Mouse (Mus musculus) heart, embryonic 15.5 days (tissue): ENCODE data around the gene Slc15a3. TPM values are rescaled to one million over a fixed set of nuclear protein-coding genes. Genes with fewer than 3 reads are reported as not detected.

ENCODE experiments used
- ATAC-seq: fragments of 200-750 bp; cut with Nextera tagmentation; replicated peaks from 2 replicates; pipeline ENCODE4 v1.8.0; 2017; ENCODE audit warnings: low read depth, moderate TSS enrichment; ENCODE audit not compliant: insufficient number of reproducible peaks, insufficient read depth, low FRiP score
- H3K27ac ChIP-seq: fragments of 300-500 bp; sonication (generic); 2 replicates; pipeline ENCODE4 v1.5.1; 2015; ENCODE audit warnings: mild to moderate bottlenecking, inconsistent platforms
- H3K27me3 ChIP-seq: fragments of 300-500 bp; sonication (generic); 2 replicates; pipeline ENCODE4 v1.6.1; 2015; ENCODE audit warnings: inconsistent platforms
- H3K36me3 ChIP-seq: fragments of 300-500 bp; sonication (generic); 2 replicates; pipeline ENCODE4 v1.6.1; 2015; ENCODE audit warnings: mild to moderate bottlenecking, inconsistent platforms
- H3K4me1 ChIP-seq: fragments of 300-500 bp; sonication (generic); replicated peaks from 2 replicates; pipeline ENCODE4 v1.6.1; 2015; ENCODE audit warnings: inconsistent platforms
- H3K4me2 ChIP-seq: fragments of 300-500 bp; sonication (generic); 2 replicates; pipeline ENCODE4 v1.6.1; 2015; ENCODE audit warnings: inconsistent platforms, mild to moderate bottlenecking, moderate library complexity
- H3K4me3 ChIP-seq: fragments of 300-500 bp; sonication (generic); 2 replicates; pipeline ENCODE4 v1.5.1; 2015; ENCODE audit warnings: mild to moderate bottlenecking, inconsistent platforms
- H3K9ac ChIP-seq: fragments of 300-500 bp; sonication (generic); 2 replicates; pipeline ENCODE4 v1.6.1; 2015; ENCODE audit warnings: mild to moderate bottlenecking, inconsistent platforms
- H3K9me3 ChIP-seq: fragments of 300-500 bp; sonication (generic); replicated peaks from 2 replicates; pipeline ENCODE4 v1.6.1; 2016; ENCODE audit warnings: inconsistent platforms
- WGBS: fragments of 180-500 bp; shearing (Covaris S2); methylation state at CpG from one replicate; pipeline ENCODE4 v1.1.7; 2015; ENCODE audit warnings: mixed read lengths; 5-methylcytosine and 5-hydroxymethylcytosine counted together
- polyA plus RNA-seq: library from polyadenylated mRNA; unstranded; fragments of >200 nt; fragmentation: Nextera tagmentation; extraction: Ambion mirVana; gene quantifications from 2 replicates; pipeline ENCODE4 v1.2.1, GENCODE M21; 2015

Slc15a3 gene
- polyA plus RNA-seq, 1 experiment from 2014 or later: 0.30 TPM

GRCm38 (mm10) chr19:10846150-10846549 is 6.6 kb downstream of the Slc15a3 start:
- Histone ChIP-seq H3K9me3 (no peaks in the 10 kb centered on the region), H3K4me3 (no peak overlapping the region), H3K4me1 (peaks cover 7% of the 10 kb centered on the region; the same call in 1 of the 2 replicates), H3K4me2 (no peak overlapping the region), H3K9ac (no peak overlapping the region), H3K27ac (no peak overlapping the region), H3K27me3 (no peaks in the 10 kb centered on the region), H3K36me3 (no peaks in the 10 kb centered on the region)
- no peak for ATAC-seq
- WGBS: 76% methylated on average over 7 of the region's 7 CpGs

DNA sequence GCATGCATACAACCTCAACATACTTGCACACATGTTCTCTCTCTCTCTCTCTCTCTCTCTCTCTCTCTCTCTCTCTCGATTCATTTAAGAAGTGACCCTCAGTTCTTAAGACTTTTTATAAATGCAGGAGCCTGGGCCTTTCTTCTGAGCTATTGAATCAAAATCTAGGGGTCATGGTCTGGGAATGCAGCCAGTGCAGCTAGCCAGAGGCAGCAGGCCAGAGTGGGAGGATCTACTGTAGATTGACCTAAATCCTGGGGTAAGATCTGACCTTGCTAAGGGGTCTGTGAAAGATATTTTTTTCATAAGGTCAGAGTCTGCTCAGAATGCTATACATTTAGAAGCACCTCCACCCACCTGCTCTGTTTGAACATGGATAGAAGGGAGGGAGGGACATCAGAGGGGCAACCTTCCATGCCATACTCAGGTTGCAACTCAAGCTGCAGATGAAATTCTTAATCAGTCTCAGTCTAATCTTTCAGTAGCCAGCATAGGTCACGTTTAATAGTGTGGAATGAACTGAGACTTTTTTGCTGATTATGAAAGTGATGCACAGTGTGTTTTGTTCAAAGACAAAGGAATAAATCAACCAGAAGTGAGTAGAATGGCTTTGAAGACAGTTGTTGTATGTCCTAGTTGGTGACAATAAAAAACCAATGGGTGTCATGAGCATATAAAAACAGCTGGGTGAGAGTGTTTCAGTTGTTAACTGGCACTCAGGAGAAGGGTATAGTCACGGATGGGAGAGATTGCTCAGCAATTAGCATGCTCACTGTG is 8.0 kb downstream of the Slc15a3 start:
- H3K9ac ChIP-seq: no peak overlapping the region
- H3K9me3 ChIP-seq: no peaks in the 10 kb centered on the region
- H3K4me3 ChIP-seq: no peak overlapping the region
- H3K4me2 ChIP-seq: no peak overlapping the region
- H3K36me3 ChIP-seq: no peaks in the 10 kb centered on the region
- WGBS: 26% methylated on average over 3 of the region's 3 CpGs
- ATAC-seq: no peak
- H3K27ac ChIP-seq: no peak overlapping the region
- peaks cover 5% of the 10 kb centered on the region; the same call in 1 of the 2 replicates for H3K4me1 ChIP-seq
- H3K27me3 ChIP-seq: no peaks in the 10 kb centered on the region

- H3K27me3 ChIP-seq: no peaks in the 10 kb centered on the region
- H3K9me3 ChIP-seq: no peaks in the 10 kb centered on the region
- ATAC-seq: no peak
- no peaks in the 10 kb centered on the region for H3K4me1 ChIP-seq
- H3K9ac ChIP-seq: no peak overlapping the region
- peaks cover 28% of the 10 kb centered on the region for H3K36me3 ChIP-seq
- no peak overlapping the region for H3K4me2 ChIP-seq
- H3K27ac ChIP-seq: no peak overlapping the region
- no peak overlapping the region for H3K4me3 ChIP-seq
- WGBS: 82% methylated on average over 3 of the region's 3 CpGs
Measured at GRCm38 (mm10) chr19:10855422-10855821, 15.9 kb downstream of the Slc15a3 start.

- 39% methylated on average over 2 of the region's 2 CpGs for WGBS
- Histone ChIP-seq H3K4me2 (no peak overlapping the region), H3K9ac (no peak overlapping the region), H3K4me3 (no peak overlapping the region), H3K4me1 (no peaks in the 10 kb centered on the region), H3K9me3 (no peaks in the 10 kb centered on the region), H3K27me3 (no peaks in the 10 kb centered on the region), H3K27ac (no peak overlapping the region), H3K36me3 (peaks cover 39% of the 10 kb centered on the region)
- ATAC-seq: no peak
Measured at GRCm38 (mm10) chr19:10856520-10856919, 17.0 kb downstream of the Slc15a3 start.

DNA sequence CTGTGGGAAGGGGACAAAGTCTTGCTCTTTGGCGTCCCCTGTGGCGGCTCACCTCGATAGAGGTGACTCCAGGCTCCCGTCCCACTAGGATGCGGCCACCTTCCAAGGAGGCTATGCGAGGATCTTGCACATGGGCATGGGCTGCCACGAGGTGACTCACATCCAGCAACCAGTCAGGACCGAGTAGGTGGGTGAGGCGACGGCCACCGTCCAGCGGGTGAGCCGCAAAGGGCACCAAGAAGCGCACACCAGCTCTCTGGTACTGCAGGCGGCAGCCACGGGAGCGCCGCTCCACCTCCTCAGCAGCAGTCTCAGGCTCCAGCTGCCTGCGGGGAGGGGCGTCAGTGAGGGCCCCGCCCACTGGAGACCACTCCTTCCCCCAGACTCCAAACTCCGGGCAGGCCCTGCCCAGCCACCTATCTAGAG is 20.6 kb downstream of the Slc15a3 start:
- H3K4me1 ChIP-seq: no peaks in the 10 kb centered on the region
- WGBS: 45% methylated on average over 22 of the region's 22 CpGs
- H3K4me2 ChIP-seq: no peak overlapping the region
- peaks cover 74% of the 10 kb centered on the region for H3K36me3 ChIP-seq
- ATAC-seq: no peak
- no peaks in the 10 kb centered on the region for H3K9me3 ChIP-seq
- no peak overlapping the region for H3K27ac ChIP-seq
- no peak overlapping the region for H3K9ac ChIP-seq
- H3K27me3 ChIP-seq: no peaks in the 10 kb centered on the region
- no peak overlapping the region for H3K4me3 ChIP-seq

DNA sequence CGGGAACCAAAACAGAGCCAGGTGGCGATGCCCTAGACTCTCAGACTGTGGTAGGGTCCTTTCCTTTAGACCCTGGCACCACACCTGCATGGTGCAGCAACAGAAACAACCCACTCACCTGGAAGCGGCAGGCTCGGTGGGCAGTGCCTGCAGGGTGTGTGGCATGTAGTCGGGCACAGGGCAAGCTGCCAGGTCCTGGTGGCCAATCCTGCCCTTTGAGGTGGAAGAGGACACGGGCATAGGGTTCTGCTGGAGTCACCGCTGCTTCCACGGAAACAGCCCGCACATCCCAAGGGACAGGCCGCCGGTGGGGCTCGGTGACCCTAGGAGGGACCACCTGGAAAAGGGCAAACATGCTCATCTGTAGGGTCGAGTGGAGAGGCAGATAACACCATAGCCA is 26.8 kb downstream of the Slc15a3 start:
- Histone ChIP-seq H3K27ac (no peak overlapping the region), H3K9me3 (no peaks in the 10 kb centered on the region), H3K36me3 (peaks cover 53% of the 10 kb centered on the region), H3K4me1 (peaks cover 19% of the 10 kb centered on the region), H3K4me3 (no peak overlapping the region), H3K27me3 (no peaks in the 10 kb centered on the region), H3K9ac (no peak overlapping the region), H3K4me2 (no peak overlapping the region)
- no peak for ATAC-seq
- WGBS: 93% methylated on average over 13 of the region's 13 CpGs

- no peak for ATAC-seq
- no peak overlapping the region for H3K27ac ChIP-seq
- no peaks in the 10 kb centered on the region for H3K9me3 ChIP-seq
- peak overlapping the region; percentile 79 for H3K4me2 ChIP-seq
- H3K4me1 ChIP-seq: peaks cover 19% of the 10 kb centered on the region
- H3K36me3 ChIP-seq: peaks cover 54% of the 10 kb centered on the region
- WGBS: 35% methylated on average over 5 of the region's 5 CpGs
- H3K27me3 ChIP-seq: no peaks in the 10 kb centered on the region
- H3K4me3 ChIP-seq: peak overlapping the region; percentile 81
- H3K9ac ChIP-seq: peak overlapping the region; percentile 11; the same call in 1 of the 2 replicates
Measured at GRCm38 (mm10) chr19:10867946-10868622, 28.6 kb downstream of the Slc15a3 start.

DNA sequence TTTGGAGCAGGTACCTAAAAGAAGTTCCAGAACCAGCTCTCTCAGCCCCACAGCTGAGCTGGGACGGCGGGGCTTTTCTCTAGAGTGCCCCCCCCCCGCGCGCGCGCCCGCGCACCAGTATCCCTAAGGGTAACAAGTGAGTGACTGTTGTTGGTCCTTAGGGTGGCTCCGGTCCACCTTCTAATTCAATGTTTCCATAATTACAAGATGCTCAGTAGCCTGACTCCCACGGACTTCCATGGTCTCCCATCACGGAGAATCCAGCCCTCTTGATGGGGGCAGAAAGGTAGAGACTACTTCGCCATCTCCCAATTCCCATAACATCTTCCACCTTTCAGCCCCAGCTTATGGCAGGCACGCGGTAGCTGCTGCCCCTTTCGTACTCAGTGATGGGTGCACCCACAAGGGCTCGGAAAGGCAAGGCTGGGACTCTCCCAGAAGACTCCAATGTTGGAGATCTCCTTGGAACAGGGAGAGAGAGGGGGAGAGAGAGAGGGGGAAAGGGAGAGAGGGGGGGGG is 29.2 kb downstream of the Slc15a3 start:
- H3K36me3 ChIP-seq: peaks cover 54% of the 10 kb centered on the region
- ATAC-seq: no peak
- no peaks in the 10 kb centered on the region for H3K9me3 ChIP-seq
- peak overlapping the region; percentile 76; the same call in 1 of the 2 replicates for H3K27ac ChIP-seq
- WGBS: 2% methylated on average over 17 of the region's 17 CpGs
- peak overlapping the region; percentile 81 for H3K4me3 ChIP-seq
- H3K4me1 ChIP-seq: peaks cover 19% of the 10 kb centered on the region
- peak overlapping the region; percentile 77 for H3K9ac ChIP-seq
- H3K4me2 ChIP-seq: peak overlapping the region; percentile 79
- H3K27me3 ChIP-seq: no peaks in the 10 kb centered on the region

DNA sequence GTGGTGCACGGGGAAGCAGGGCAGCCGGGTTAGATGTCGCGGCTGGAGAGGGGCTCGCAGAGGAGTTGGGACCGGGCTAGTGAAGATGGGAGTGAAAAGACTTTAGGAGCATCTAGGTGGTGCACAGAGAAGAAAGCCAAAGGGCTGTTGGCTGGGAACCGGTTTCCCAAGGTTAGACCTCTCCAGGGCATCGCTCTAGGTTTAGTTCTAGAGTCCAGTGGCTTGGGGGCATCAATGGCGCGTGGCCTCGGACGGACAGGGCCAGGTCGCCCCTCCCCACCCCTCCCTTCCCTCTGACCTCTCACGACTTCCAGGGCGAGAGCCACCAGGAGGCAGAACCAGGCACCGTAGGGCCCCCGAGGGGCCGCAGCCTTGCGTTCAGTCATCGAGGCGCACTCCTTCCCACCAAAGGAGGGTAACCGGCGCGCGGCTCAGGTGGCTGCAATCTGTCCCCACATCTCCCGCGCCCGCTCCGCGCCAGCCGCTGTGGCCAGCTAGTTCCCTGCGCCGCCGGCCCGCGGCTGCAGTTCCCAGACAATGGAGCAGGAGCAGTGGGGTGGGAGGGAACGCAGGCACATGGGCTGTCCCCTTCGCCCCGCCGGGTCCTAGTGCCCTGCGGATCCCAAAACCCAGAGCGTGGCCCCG is 29.8 kb downstream of the Slc15a3 start:
- peaks cover 19% of the 10 kb centered on the region for H3K4me1 ChIP-seq
- H3K4me2 ChIP-seq: peak overlapping the region; percentile 79
- H3K27ac ChIP-seq: peak overlapping the region; percentile 76
- peak overlapping the region; percentile 81 for H3K4me3 ChIP-seq
- no peaks in the 10 kb centered on the region for H3K27me3 ChIP-seq
- peaks cover 53% of the 10 kb centered on the region for H3K36me3 ChIP-seq
- WGBS: under 1% methylated on average over 42 of the region's 43 CpGs
- peak overlapping the region; percentile 77 for H3K9ac ChIP-seq
- H3K9me3 ChIP-seq: no peaks in the 10 kb centered on the region
- peak; percentile 88 for ATAC-seq

DNA sequence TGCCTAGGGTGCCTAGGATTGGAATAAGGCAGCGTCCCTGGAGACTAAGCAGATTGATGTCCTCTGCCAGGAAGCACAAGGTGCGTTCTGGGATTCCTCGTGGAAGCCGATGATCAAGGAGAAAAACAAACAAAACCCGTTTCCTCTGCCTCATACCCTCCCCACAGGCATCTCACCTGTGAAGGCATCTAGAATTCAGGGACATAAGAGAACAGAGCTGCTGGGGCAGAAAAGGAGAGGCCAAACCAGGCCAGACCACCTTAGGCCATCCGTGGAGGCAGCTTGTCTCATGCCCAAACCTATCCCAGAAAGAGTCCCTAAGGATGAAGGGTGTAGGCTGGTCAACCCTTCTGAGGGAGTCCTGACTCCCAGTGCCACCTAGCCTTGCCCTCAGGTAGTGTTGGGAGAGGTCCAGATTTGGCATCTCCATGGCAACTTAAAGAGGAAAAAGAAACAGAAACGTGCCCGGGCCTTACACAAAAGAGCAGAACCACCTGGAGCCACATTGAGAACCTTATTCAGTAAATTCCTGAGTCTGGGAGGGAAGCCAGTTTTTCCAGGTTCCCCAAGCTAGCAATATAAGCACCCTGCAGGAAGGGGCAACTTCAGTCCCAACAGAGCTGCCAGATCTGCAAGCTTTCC is 30.5 kb downstream of the Slc15a3 start, which contains the start of gene Tmem132a:
Gene Tmem132a, minus strand, starts transcription at position 55 of the 642 bp plus-strand sequence.
- peaks cover 47% of the 10 kb centered on the region for H3K36me3 ChIP-seq
- peaks cover 19% of the 10 kb centered on the region for H3K4me1 ChIP-seq

GRCm38 (mm10) chr19:10870676-10871075 is 31.1 kb downstream of the Slc15a3 start:
- H3K27ac ChIP-seq: no peak overlapping the region

More for the DNA sequence above, 30.5 kb downstream of the Slc15a3 start, which contains the start of gene Tmem132a:
- Histone ChIP-seq H3K27ac (peak within 1 kb of the TSS; percentile 76), H3K4me2 (peak within 1 kb of the TSS; percentile 79), H3K9ac (peak within 1 kb of the TSS; percentile 77), H3K27me3 (no peaks in the 10 kb centered on the region), H3K9me3 (no peaks in the 10 kb centered on the region), H3K4me3 (peak within 1 kb of the TSS; percentile 81)
- WGBS: 3% methylated on average over 8 of the region's 8 CpGs
- ATAC-seq: no peak; the same call in 1 of the 2 replicates

More at GRCm38 (mm10) chr19:10870676-10871075, 31.1 kb downstream of the Slc15a3 start:
- ATAC-seq: no peak
- Histone ChIP-seq H3K4me2 (no peak overlapping the region), H3K4me3 (no peak overlapping the region), H3K36me3 (peaks cover 40% of the 10 kb centered on the region), H3K27me3 (no peaks in the 10 kb centered on the region), H3K4me1 (peaks cover 19% of the 10 kb centered on the region), H3K9me3 (no peaks in the 10 kb centered on the region), H3K9ac (no peak overlapping the region)
- 82% methylated on average over 3 of the region's 3 CpGs for WGBS
